Mouse (Mus musculus): ENCODE measurements around the gene Slc45a1. TPM values are rescaled to one million over a fixed set of nuclear protein-coding genes. Genes with fewer than 3 reads are reported as not detected.

Slc45a1 gene
- polyA plus RNA-seq (2012; ENCODE audit: low replicate concordance) = not detected in 2 replicates

GRCm38 (mm10) chr4:150651390-150652277, at the start of gene Slc45a1:
Gene Slc45a1, minus strand, starts transcription at chr4:150652174.

Other genes starting within 250 kb of the Slc45a1 start
- gene Errfi1, start 201.7 kb upstream of the Slc45a1 start, polyA plus RNA-seq (2012; ENCODE audit: low replicate concordance) = 1.9 and 4.7 TPM in 2 replicates

All from hematopoietic multipotent progenitor cell, adult 10-12 weeks (in vitro differentiated cells).